Mouse (Mus musculus): ENCODE results near the gene Zmiz2. TPM values are rescaled to one million over a fixed set of nuclear protein-coding genes. Genes with fewer than 3 reads are reported as not detected.
"Not testable (repeated sequence)": the region's sequence is repeated elsewhere in the genome, so short reads cannot be mapped to it uniquely, and the experiment has no call there.

Zmiz2 gene
- polyA plus RNA-seq, 1 experiment from 2014 or later = 3.7 TPM

DNA sequence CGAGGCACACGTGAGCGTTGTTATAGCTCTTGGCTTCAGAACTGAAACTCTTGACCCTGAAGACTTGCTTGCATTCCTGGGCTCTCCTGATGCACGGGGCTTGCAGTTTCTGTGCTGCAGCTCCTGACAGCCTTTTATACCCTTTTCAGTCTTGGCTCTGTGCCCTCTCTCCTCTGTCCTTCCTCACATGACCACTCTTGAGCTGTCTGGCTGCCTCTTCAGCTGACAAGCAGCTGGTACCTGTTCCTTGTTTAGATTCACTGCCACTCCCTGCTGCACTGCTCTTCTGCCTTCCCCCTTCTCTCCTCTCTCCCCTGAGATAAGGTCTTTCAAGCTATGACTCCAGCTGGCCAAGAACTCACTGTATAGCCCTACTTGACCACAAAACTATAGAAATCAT, 58.6 kb downstream of the Zmiz2 start:
- Histone ChIP-seq H3K27ac (ENCODE audit: low read length) (no peak overlapping the region), H3K4me3 (ENCODE audit: low read depth, low read length) (no peak overlapping the region), H3K36me3 (ENCODE audit: control insufficient read depth, insufficient read depth) (no peaks in the 10 kb centered on the region), H3K27me3 (ENCODE audit: control insufficient read depth, insufficient read depth, low read depth, low read length) (no peaks in the 10 kb centered on the region), H3K9me3 (replicated peaks; ENCODE audit: control insufficient read depth, low read length) (no peaks in the 10 kb centered on the region), H3K4me2 (ENCODE audit: low read depth, low read length) (no peak overlapping the region), H3K9ac (ENCODE audit: low read depth, low read length) (no peak overlapping the region), H3K4me1 (ENCODE audit: control insufficient read depth, low read depth, low read length) (peaks cover 13% of the 10 kb centered on the region)
- ATAC-seq (ENCODE audit: low read depth) = no peak
- WGBS (ENCODE audit: insufficient replicate concordance) = 82% methylated on average over 4 of the region's 4 CpGs

DNA sequence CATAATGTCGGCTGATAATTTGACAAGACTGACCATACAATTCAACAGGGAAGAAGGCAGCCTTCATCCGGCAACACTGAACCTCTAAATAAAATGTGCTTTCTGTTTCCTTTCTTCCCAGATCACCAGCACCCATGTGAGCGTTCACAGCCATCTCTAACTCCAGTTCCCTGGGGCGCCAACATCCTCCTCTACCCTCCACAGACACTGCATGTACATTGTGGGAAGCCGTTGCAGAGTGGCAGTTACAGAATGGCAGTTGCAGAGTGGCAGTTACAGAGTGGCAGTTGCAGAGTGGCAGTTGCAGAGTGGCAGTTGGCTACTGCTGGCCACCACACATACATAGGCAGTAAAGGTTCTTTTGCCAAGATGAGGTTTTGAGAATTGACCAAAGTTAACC, 59.3 kb downstream of the Zmiz2 start:
- not testable (repeated sequence) for H3K9me3 ChIP-seq (replicated peaks; ENCODE audit: control insufficient read depth, low read length); H3K27ac ChIP-seq (ENCODE audit: low read length); H3K27me3 ChIP-seq (ENCODE audit: control insufficient read depth, insufficient read depth, low read depth, low read length); H3K4me3 ChIP-seq (ENCODE audit: low read depth, low read length); H3K4me2 ChIP-seq (ENCODE audit: low read depth, low read length); H3K36me3 ChIP-seq (ENCODE audit: control insufficient read depth, insufficient read depth); ATAC-seq (ENCODE audit: low read depth); H3K9ac ChIP-seq (ENCODE audit: low read depth, low read length); H3K4me1 ChIP-seq (ENCODE audit: control insufficient read depth, low read depth, low read length)
- WGBS (ENCODE audit: insufficient replicate concordance) = 82% methylated on average over 5 of the region's 5 CpGs

Small RNA genes lying within 50 kb of the gene (microRNA-seq; reads per million reads assigned to microRNA genes)
- gene Mir7651 = not detected

Other genes starting within 250 kb of the Zmiz2 start
- gene A730071L15Rik, start 189.0 kb upstream of the Zmiz2 start, polyA plus RNA-seq (2015; fragmentation: Nextera tagmentation; extraction: Ambion mirVana) = 0.07 and 0.09 TPM in 2 replicates
- gene Nudcd3, start 188.7 kb upstream of the Zmiz2 start, polyA plus RNA-seq (2015; fragmentation: Nextera tagmentation; extraction: Ambion mirVana) = 11.1 and 11.5 TPM in 2 replicates
- gene Npc1l1, start 158.9 kb upstream of the Zmiz2 start, polyA plus RNA-seq (2015; fragmentation: Nextera tagmentation; extraction: Ambion mirVana) = 0.05 and 0.26 TPM in 2 replicates
- 40.2 and 42.1 TPM in 2 replicates for gene Ddx56, start 121.3 kb upstream of the Zmiz2 start, polyA plus RNA-seq (2015; fragmentation: Nextera tagmentation; extraction: Ambion mirVana)
- 40.7 and 42.5 TPM in 2 replicates for gene Tmed4, start 114.2 kb upstream of the Zmiz2 start, polyA plus RNA-seq (2015; fragmentation: Nextera tagmentation; extraction: Ambion mirVana)
- gene Ogdh, start 97.4 kb upstream of the Zmiz2 start, polyA plus RNA-seq (2015; fragmentation: Nextera tagmentation; extraction: Ambion mirVana) = 89.3 and 93.8 TPM in 2 replicates
- gene Ppia, start 26.4 kb downstream of the Zmiz2 start, polyA plus RNA-seq (2015; fragmentation: Nextera tagmentation; extraction: Ambion mirVana) = 2,023 and 2,306 TPM in 2 replicates
- 116 and 120 TPM in 2 replicates for gene H2afv, start 55.4 kb downstream of the Zmiz2 start, polyA plus RNA-seq (2015; fragmentation: Nextera tagmentation; extraction: Ambion mirVana)
- gene Purb, start 86.8 kb downstream of the Zmiz2 start, polyA plus RNA-seq (2015; fragmentation: Nextera tagmentation; extraction: Ambion mirVana) = 7.3 TPM in 2 replicates
- gene Myo1g, start 131.9 kb downstream of the Zmiz2 start, polyA plus RNA-seq (2015; fragmentation: Nextera tagmentation; extraction: Ambion mirVana) = 8.5 and 8.7 TPM in 2 replicates
- gene Ccm2, start 157.8 kb downstream of the Zmiz2 start, polyA plus RNA-seq (2015; fragmentation: Nextera tagmentation; extraction: Ambion mirVana) = 34.5 and 36.0 TPM in 2 replicates
- 3.2 and 3.6 TPM in 2 replicates for gene Nacad, start 217.0 kb downstream of the Zmiz2 start, polyA plus RNA-seq (2015; fragmentation: Nextera tagmentation; extraction: Ambion mirVana)
- 27.2 and 28.6 TPM in 2 replicates for gene Tbrg4, start 237.0 kb downstream of the Zmiz2 start, polyA plus RNA-seq (2015; fragmentation: Nextera tagmentation; extraction: Ambion mirVana)
- gene Wap, start 249.6 kb downstream of the Zmiz2 start, polyA plus RNA-seq (2015; fragmentation: Nextera tagmentation; extraction: Ambion mirVana) = not detected in 2 replicates